Mouse (Mus musculus): ENCODE data around the gene St8sia1.

The St8sia1 gene

GRCm38 (mm10) chr6:142860396-142860795 lies 103.9 kb downstream of the St8sia1 start:
- no peak for DNase-seq

GRCm38 (mm10) chr6:142859946-142860345 lies 104.3 kb downstream of the St8sia1 start:
- DNase-seq = no peak

- no peak for DNase-seq
Measured at GRCm38 (mm10) chr6:142858937-142859336, 105.3 kb downstream of the St8sia1 start.

- DNase-seq = no peak
Measured at GRCm38 (mm10) chr6:142856258-142856874, 107.9 kb downstream of the St8sia1 start.

- DNase-seq = no peak
Measured at GRCm38 (mm10) chr6:142855761-142856160, 108.5 kb downstream of the St8sia1 start.

- no peak for DNase-seq
Measured at GRCm38 (mm10) chr6:142852419-142853377, 111.6 kb downstream of the St8sia1 start.

GRCm38 (mm10) chr6:142850436-142850835 lies 113.8 kb downstream of the St8sia1 start:
- no peak for DNase-seq

- no peak for DNase-seq
Measured at GRCm38 (mm10) chr6:142849326-142849725, 114.9 kb downstream of the St8sia1 start.

- DNase-seq = no peak
Measured at GRCm38 (mm10) chr6:142847914-142848674, 116.2 kb downstream of the St8sia1 start.

GRCm38 (mm10) chr6:142846855-142847254 lies 117.4 kb downstream of the St8sia1 start:
- DNase-seq = no peak

GRCm38 (mm10) chr6:142845066-142845465 lies 119.2 kb downstream of the St8sia1 start:
- DNase-seq = no peak

- no peak for DNase-seq
Measured at GRCm38 (mm10) chr6:142844061-142844460, 120.2 kb downstream of the St8sia1 start.

- no peak for DNase-seq
Measured at GRCm38 (mm10) chr6:142838501-142838900, 125.8 kb downstream of the St8sia1 start.

GRCm38 (mm10) chr6:142837326-142837725 lies 126.9 kb downstream of the St8sia1 start:
- DNase-seq = no peak

- DNase-seq = no peak
Measured at GRCm38 (mm10) chr6:142835726-142836125, 128.5 kb downstream of the St8sia1 start.

- DNase-seq = no peak
Measured at GRCm38 (mm10) chr6:142834911-142835310, 129.3 kb downstream of the St8sia1 start.

- no peak for DNase-seq
Measured at GRCm38 (mm10) chr6:142831706-142832105, 132.5 kb downstream of the St8sia1 start.

- no peak for DNase-seq
Measured at GRCm38 (mm10) chr6:142831243-142831642, 133.0 kb downstream of the St8sia1 start.

- DNase-seq = no peak
Measured at GRCm38 (mm10) chr6:142830221-142830620, 134.0 kb downstream of the St8sia1 start.

GRCm38 (mm10) chr6:142825449-142825848 lies 138.8 kb downstream of the St8sia1 start:
- DNase-seq = no peak

GRCm38 (mm10) chr6:142823008-142823787 lies 141.1 kb downstream of the St8sia1 start:
- DNase-seq = no peak

- no peak for DNase-seq
Measured at GRCm38 (mm10) chr6:142818306-142818705, 145.9 kb downstream of the St8sia1 start.

Measured in cerebellum, adult 18-20 months (tissue).